Mouse (Mus musculus): ENCODE data around the gene Phf1. TPM values are rescaled to one million over a fixed set of nuclear protein-coding genes. Genes with fewer than 3 reads are reported as not detected.

The Phf1 gene
- total RNA-seq, 2 experiments from 2014 or later = 34.2 to 37.9 TPM

GRCm38 (mm10) chr17:26950560-26951288, 17.9 kb downstream of the Phf1 start:
- DNase-seq = no peak

GRCm38 (mm10) chr17:26951406-26951805, 18.6 kb downstream of the Phf1 start:
- DNase-seq = peak; percentile 74 to 85

GRCm38 (mm10) chr17:26951952-26952877, 19.4 kb downstream of the Phf1 start:
- no peak for DNase-seq

GRCm38 (mm10) chr17:26953201-26953600, 20.3 kb downstream of the Phf1 start:
- no peak for DNase-seq

GRCm38 (mm10) chr17:26953726-26954125, 20.9 kb downstream of the Phf1 start:
- DNase-seq = no peak

GRCm38 (mm10) chr17:26956309-26956708, 23.5 kb downstream of the Phf1 start:
- DNase-seq = peak in 1 of 2 experiments; percentile 25

GRCm38 (mm10) chr17:26956895-26957294, 24.0 kb downstream of the Phf1 start:
- DNase-seq = no peak

GRCm38 (mm10) chr17:26957872-26958271, 25.0 kb downstream of the Phf1 start:
- DNase-seq = no peak

GRCm38 (mm10) chr17:26958880-26959279, 26.0 kb downstream of the Phf1 start:
- no peak for DNase-seq

GRCm38 (mm10) chr17:26959815-26960214, 27.0 kb downstream of the Phf1 start:
- no peak for DNase-seq

- no peak for DNase-seq
These were observed 28.9 kb downstream of the Phf1 start for GRCm38 (mm10) chr17:26961572-26962240.

- no peak for DNase-seq
These were observed 34.1 kb downstream of the Phf1 start for GRCm38 (mm10) chr17:26966993-26967392.

GRCm38 (mm10) chr17:26967477-26967876, 34.6 kb downstream of the Phf1 start:
- DNase-seq = no peak

- DNase-seq = no peak
These were observed 35.4 kb downstream of the Phf1 start for GRCm38 (mm10) chr17:26968200-26968611.

GRCm38 (mm10) chr17:26969257-26969656, 36.4 kb downstream of the Phf1 start:
- DNase-seq = no peak

GRCm38 (mm10) chr17:26970221-26970620, 37.4 kb downstream of the Phf1 start:
- no peak for DNase-seq

GRCm38 (mm10) chr17:26971247-26971905, 38.5 kb downstream of the Phf1 start:
- DNase-seq = no peak

- no peak for DNase-seq
These were observed 39.3 kb downstream of the Phf1 start for GRCm38 (mm10) chr17:26972107-26972506.

GRCm38 (mm10) chr17:26972703-26973574, 40.1 kb downstream of the Phf1 start, which contains the start of gene Zbtb9:
Gene Zbtb9, plus strand, starts transcription at chr17:26973167.
- peak; percentile 98 for DNase-seq

- DNase-seq = no peak
These were observed 41.7 kb downstream of the Phf1 start for GRCm38 (mm10) chr17:26974547-26974946.

GRCm38 (mm10) chr17:26975415-26975814, 42.6 kb downstream of the Phf1 start:
- DNase-seq = no peak

Measured in adrenal gland, postnatal 36 days (tissue).